Mouse (Mus musculus) natural killer cell, adult 2 months (primary cell): ENCODE measurements at regions not wholly inside any gene's neighbourhood (a gene's known extent, or its start where the extent isn't known, plus 50 kb on each side); places are given as distances from the start of the nearest gene placed in this dataset.

ENCODE experiments used
- DNase-seq, 2 experiments: peaks; one replicate each; pipeline ENCODE4 v3.0.0; 2022; ENCODE audit warnings: low spot score in 2 of 2

DNA sequence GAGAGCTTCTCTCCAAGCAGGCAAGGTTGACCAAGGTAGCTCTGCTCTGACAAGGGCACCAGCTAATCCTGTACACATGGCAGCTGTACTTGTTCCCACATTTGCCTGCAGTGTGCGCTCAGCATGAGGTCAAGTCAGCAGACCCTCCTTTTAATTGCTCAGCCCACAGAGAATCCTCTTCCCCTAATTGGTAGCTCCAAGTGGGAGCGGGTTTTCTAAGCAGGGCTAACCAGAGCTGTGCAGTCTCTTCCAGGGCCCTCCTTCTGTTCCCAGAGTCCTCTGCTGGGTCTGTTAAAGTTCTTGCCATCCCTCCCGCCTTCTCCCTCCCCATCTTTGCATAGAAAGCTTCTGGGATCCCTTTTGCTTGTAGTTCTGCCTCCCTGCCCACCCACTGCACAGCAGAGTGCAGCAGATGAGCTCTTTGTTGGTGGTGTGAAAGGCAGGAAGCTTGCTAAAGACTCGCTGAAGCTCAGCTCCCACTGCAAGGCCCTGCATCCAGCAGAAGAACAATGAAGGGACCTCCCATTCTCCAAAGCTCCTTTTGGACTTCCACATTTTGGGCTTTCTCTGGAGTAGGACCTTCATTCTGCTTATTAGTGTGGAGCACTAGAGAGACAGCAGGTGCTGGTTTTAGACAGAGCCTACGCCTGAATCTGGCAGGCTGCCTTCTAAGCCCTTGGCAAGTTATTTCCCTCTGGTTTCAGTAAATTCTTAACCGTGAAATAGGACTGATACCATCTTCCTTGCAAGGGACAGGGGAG lies 235.3 kb upstream of the Serp2 start:
- DNase-seq, result no peak

DNA sequence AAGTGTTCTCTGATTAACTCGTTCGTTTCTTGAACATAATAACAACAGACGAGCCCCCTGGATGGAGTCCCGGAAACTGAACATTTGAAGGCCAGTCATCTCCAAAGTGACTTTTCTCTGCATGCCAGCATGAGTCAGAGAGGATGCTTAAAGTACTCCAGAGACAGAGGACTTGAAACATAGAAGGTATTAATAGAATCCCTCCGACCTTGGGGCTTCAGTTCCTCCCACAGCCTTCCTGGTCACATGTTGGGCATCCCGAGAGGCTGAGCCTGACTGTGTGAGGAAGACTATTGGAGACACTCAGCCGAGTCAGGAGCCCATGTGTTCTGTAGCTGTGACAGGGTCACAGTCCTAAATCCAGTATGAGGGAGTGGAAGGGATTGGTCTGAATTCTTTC lies 232.7 kb upstream of the Serp2 start:
- DNase-seq, result no peak

DNA sequence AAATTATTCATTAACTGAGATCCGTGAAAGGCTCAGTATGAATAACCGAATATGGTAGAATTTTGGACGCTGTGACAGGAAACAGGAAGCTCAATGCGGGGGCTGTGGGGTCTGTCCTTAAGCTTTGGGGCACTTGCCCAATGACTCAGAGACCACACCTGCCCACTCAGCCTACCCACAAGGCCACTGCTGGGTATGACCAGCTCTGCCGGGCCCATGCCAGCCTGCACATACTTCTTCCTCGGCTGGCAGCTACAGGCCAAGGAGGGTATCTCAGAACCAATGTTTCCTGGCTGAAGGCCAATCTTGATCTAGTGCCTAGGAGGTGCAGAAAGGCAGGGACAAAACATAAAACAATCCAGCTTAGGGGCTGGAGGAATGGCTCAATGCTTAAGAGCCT lies 230.9 kb upstream of the Serp2 start:
- peak; percentile 57 to 71 for DNase-seq

GRCm38 (mm10) chr14:76786214-76786613 lies 229.5 kb upstream of the Serp2 start:
- no peak for DNase-seq

DNA sequence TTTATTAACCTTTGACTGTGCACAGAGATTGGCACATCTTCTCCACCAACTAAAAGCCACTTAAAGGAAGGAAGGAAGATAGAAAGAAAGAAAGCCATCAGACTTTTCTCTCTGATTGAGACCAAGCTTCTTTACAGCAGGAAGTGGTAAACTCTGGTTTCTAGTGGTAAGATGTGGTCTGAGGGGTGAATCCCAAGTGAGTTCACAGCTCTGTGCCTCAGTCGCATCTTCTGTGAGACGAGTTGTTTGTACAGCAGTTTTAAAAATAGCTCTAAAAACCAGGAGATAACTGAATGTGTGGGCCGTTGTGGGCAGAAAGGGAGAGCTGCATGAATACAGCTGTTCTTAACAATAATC lies 224.8 kb upstream of the Serp2 start:
- DNase-seq, result peak; percentile 43 to 62

- no peak for DNase-seq
Measured at GRCm38 (mm10) chr14:76780572-76781523, 224.2 kb upstream of the Serp2 start.

GRCm38 (mm10) chr14:76778541-76779399 lies 222.1 kb upstream of the Serp2 start:
- DNase-seq, result no peak

GRCm38 (mm10) chr14:76775387-76775924 lies 218.8 kb upstream of the Serp2 start:
- DNase-seq, result no peak

DNA sequence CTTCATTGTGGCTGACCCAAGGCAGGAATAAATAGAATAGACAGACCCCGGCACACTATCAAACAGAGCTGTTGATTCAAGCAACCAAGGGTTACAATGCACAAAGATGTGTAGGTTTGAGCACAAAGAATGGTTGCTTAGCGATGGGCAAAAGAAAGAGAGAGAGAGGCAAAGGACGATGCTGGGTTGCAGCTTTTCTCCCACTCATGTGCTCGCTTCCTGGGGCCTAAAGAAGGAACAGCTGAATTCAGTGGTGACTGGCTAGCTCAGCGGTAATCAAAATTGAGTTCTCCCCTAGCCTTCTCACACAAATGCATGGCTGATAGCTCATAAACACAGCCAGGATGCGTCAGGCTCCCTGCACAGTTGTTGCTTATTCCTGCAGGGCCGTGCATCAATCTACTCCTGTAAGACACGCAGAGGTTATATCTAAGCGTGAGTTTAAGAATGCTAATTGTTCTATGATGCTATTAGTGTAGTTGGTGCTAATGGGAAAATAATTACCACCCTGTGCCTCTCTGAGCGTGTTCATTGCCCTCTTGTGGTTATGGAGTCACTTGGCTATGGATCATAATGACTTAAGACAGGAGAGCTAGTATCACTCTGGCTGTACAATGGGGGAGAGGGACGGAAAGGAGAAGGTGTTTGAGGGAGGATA lies 216.2 kb upstream of the Serp2 start:
- no peak for DNase-seq

GRCm38 (mm10) chr14:76770106-76770505 lies 213.4 kb upstream of the Serp2 start:
- no peak for DNase-seq

- peak in 1 of 2 experiments; percentile 27 for DNase-seq
Measured at GRCm38 (mm10) chr14:76767301-76767700, 210.6 kb upstream of the Serp2 start.

DNA sequence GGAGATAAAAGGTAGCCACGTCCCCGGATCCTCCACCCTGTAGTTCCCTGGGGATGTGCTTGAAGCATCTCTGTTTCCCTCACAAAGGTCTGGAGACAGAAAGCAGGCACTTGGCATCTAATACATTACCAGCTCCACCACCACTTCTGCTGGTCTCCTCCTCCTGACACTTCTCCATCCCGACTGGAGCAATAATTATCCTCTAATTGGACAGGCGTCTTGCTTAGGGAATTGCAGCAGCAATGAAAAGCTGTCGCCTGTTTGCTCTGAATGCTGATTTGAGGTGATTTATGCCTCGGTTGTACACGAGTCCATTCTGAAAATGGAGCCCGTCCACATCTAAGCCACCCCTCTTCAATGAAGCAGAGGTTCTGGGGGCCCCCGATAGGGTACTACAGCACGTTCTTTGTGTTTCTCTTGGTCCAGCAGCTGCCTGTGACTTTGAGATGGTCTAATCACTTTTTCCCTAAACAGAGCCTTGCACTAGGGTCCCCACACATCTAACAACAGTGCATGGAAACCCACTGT lies 209.6 kb upstream of the Serp2 start:
- no peak for DNase-seq

- DNase-seq, result no peak
Measured at GRCm38 (mm10) chr14:76765094-76765504, 208.4 kb upstream of the Serp2 start.

- DNase-seq, result no peak
Measured at GRCm38 (mm10) chr14:76764390-76764796, 207.7 kb upstream of the Serp2 start.

GRCm38 (mm10) chr14:76763539-76763938 lies 206.8 kb upstream of the Serp2 start:
- DNase-seq, result no peak

- DNase-seq, result peak in 1 of 2 experiments; percentile 43
Measured at GRCm38 (mm10) chr14:76762777-76763176, 206.1 kb upstream of the Serp2 start.

DNA sequence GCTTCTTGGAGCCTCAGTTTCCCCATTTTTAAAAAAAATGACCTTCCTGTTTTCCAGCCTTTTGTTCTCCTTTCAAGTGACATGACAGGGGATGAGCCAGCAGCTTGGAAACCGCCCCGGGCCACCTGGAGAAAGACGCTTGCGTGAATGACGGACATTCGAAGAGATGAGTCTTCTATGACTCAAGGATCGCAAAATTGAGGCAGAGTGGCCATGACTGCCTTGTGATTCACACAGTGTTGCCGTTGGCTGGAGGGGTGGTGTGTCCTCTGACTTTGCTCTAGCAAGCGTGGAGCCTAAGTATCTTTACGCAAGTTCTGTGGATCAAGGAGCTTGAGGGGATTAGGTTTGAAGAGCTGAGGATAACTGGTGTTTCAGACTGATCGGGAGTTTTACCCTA lies 205.0 kb upstream of the Serp2 start:
- DNase-seq, result no peak

DNA sequence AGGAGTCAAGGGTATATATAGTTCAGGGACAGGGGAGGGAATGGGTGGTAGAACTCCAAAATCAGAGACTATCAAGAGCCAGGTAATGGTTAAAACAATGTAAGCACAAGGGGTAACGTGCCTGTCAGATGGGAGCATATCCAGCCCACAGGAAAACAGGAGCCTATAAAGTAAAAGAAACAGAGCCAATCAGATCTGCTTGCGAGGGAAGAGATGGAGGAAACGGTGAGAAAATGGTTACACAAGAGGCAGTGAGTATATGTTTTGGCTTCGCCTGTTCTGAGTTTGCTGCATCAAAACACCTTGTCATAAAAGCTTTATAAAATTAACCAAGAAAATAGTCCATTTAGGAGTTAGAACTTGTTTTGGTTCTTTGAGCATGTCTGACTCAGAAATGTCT lies 204.6 kb upstream of the Serp2 start:
- no peak for DNase-seq

DNA sequence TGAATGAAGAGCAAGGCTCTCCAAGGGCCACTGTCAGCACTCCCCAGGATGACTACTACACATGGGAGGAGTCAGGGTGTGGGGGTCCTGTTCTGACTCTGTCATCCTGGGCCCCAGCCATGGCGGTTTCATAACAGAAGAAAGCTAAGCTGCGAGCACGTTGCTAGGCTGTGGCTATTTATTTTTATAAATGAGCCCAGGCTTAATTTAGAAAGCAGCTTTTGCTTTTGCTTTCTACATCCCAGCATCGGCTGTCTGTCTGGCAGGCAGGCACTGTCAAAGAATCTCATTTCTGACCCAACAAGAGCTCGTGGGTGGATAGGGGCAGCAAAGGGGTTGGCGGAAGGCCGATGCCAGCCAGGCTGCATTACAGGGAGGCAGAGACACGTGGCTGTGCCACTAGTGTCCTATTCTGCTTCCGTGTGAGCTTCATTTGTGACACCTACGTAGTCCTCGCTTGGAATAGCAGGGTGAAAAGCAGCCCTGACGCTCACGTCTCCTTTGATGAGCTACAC lies 203.9 kb upstream of the Serp2 start:
- DNase-seq, result peak; percentile 33 to 46

DNA sequence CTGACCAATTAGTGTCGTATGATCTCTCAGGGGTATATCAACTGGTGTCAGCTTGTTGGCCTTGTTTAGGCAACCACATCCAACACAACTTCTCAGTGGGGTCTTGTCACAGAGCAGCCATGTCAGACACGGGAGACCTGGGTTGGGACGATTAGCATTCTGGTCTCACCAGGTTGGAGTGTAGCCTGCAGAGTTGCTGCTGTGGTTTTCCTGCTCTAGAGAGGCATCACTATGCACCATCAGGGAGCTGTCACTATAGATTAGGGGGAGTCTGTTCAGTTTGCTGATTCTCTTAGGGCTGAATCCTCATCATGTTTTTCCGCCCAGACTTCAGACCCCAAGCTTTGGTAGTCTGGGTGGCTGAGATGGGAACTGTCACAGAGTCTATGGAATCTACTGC lies 202.7 kb upstream of the Serp2 start:
- no peak for DNase-seq

DNA sequence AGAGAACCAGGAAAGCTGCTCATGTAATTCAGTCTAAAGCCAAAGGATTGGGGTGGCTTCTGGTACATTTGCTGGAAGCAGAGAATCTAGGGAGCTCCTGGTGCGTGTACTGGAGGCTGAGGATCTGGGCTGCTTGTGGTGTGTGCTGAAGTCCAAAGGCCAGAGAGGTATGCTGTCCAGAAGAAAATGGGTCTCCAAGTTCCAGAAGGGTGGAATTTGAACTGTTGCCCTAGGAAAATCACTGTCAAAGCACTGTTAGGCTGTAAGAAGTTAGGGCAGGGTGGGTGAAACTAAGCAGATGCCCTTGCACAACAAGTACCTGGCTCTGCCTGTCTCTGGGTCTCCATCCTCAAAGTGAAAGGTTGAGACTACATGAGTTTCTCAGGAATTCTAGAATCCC lies 201.9 kb upstream of the Serp2 start:
- no peak for DNase-seq
